Mouse (Mus musculus) limb, embryonic 15.5 days (tissue): ENCODE data around the gene Ddx24. TPM values are rescaled to one million over a fixed set of nuclear protein-coding genes. Genes with fewer than 3 reads are reported as not detected.

Source experiments
- ATAC-seq: fragments of 200-750 bp; cut with Nextera tagmentation; 2 replicates; pipeline ENCODE4 v1.8.0; 2017; ENCODE audit warnings: low read depth, moderate TSS enrichment; ENCODE audit not compliant: insufficient number of reproducible peaks, low FRiP score, low TSS enrichment
- H3K27ac ChIP-seq: fragments of 300-500 bp; sonication (generic); 2 replicates; pipeline ENCODE4 v1.5.1; 2015; ENCODE audit warnings: moderate library complexity, mild to moderate bottlenecking, inconsistent platforms
- H3K27me3 ChIP-seq: fragments of 300-500 bp; sonication (generic); 2 replicates; pipeline ENCODE4 v1.6.1; 2015; ENCODE audit warnings: inconsistent platforms
- H3K36me3 ChIP-seq: fragments of 300-500 bp; sonication (generic); 2 replicates; pipeline ENCODE4 v1.6.1; 2015; ENCODE audit warnings: inconsistent platforms
- H3K4me1 ChIP-seq: fragments of 300-500 bp; sonication (generic); 2 replicates; pipeline ENCODE4 v1.6.1; 2015; ENCODE audit warnings: inconsistent platforms
- H3K4me2 ChIP-seq: fragments of 300-500 bp; sonication (generic); 2 replicates; pipeline ENCODE4 v1.6.1; 2015; ENCODE audit warnings: mild to moderate bottlenecking, inconsistent platforms
- H3K4me3 ChIP-seq: fragments of 300-500 bp; sonication (generic); 2 replicates; pipeline ENCODE4 v1.5.1; 2015; ENCODE audit warnings: mild to moderate bottlenecking, inconsistent platforms
- H3K9ac ChIP-seq: fragments of 300-500 bp; sonication (generic); 2 replicates; pipeline ENCODE4 v1.6.1; 2015; ENCODE audit warnings: inconsistent platforms
- H3K9me3 ChIP-seq: fragments of 300-500 bp; sonication (generic); 2 replicates; pipeline ENCODE4 v1.6.1; 2016; ENCODE audit warnings: inconsistent platforms
- WGBS: fragments of 180-500 bp; shearing (Covaris S2); methylation state at CpG from one replicate; pipeline ENCODE4 v1.1.7; 2015; 5-methylcytosine and 5-hydroxymethylcytosine counted together
- polyA plus RNA-seq: library from polyadenylated mRNA; unstranded; fragments of >200 nt; fragmentation: Nextera tagmentation; extraction: Ambion mirVana; gene quantifications from 2 replicates; pipeline ENCODE4 v1.2.1, GENCODE M21; 2015

Gene Ddx24
- polyA plus RNA-seq, 1 experiment from 2014 or later = 94.7 TPM

- peak within 1 kb of the TSS; percentile 59 for H3K27ac ChIP-seq
- peak within 1 kb of the TSS; percentile 85 for H3K4me3 ChIP-seq
- no peaks in the 10 kb centered on the region for H3K27me3 ChIP-seq
- WGBS = under 1% methylated on average over 58 of the region's 58 CpGs
- no peaks in the 10 kb centered on the region for H3K9me3 ChIP-seq
- H3K9ac ChIP-seq = peak within 1 kb of the TSS; percentile 89
- H3K36me3 ChIP-seq = no peaks in the 10 kb centered on the region
- peak within 1 kb of the TSS; percentile 77 for H3K4me2 ChIP-seq
- ATAC-seq = peak; percentile 97
- H3K4me1 ChIP-seq = peaks cover 14% of the 10 kb centered on the region
These were observed 36.9 kb downstream of the Ddx24 start, which contains the start of gene Otub2 for GRCm38 (mm10) chr12:103388505-103389347. Gene Otub2 (plus strand): TSS chr12:103388682.

- H3K9me3 ChIP-seq = no peaks in the 10 kb centered on the region
- no peaks in the 10 kb centered on the region for H3K36me3 ChIP-seq
- no peaks in the 10 kb centered on the region for H3K27me3 ChIP-seq
- H3K9ac ChIP-seq = no peak overlapping the region
- no peak overlapping the region for H3K4me3 ChIP-seq
- H3K4me1 ChIP-seq = no peaks in the 10 kb centered on the region
- WGBS = 76% methylated on average over 4 of the region's 4 CpGs
- no peak overlapping the region for H3K27ac ChIP-seq
- no peak overlapping the region for H3K4me2 ChIP-seq
- no peak for ATAC-seq
These were observed 45.4 kb downstream of the Ddx24 start for GRCm38 (mm10) chr12:103380226-103380625.

GRCm38 (mm10) chr12:103376774-103377173, 48.9 kb downstream of the Ddx24 start:
- no peaks in the 10 kb centered on the region for H3K4me1 ChIP-seq
- no peaks in the 10 kb centered on the region for H3K9me3 ChIP-seq
- H3K9ac ChIP-seq = no peak overlapping the region
- no peak overlapping the region for H3K27ac ChIP-seq
- H3K27me3 ChIP-seq = no peaks in the 10 kb centered on the region
- no peak overlapping the region for H3K4me3 ChIP-seq
- H3K36me3 ChIP-seq = no peaks in the 10 kb centered on the region
- WGBS = 52% methylated on average over 4 of the region's 4 CpGs
- ATAC-seq = 0 out of 2 replicates have a peak, but pooled peaks have one; percentile 15
- H3K4me2 ChIP-seq = no peak overlapping the region

- 60% methylated on average over 5 of the region's 5 CpGs for WGBS
- Histone ChIP-seq H3K4me1 (no peaks in the 10 kb centered on the region), H3K36me3 (no peaks in the 10 kb centered on the region), H3K27me3 (no peaks in the 10 kb centered on the region), H3K4me2 (no peak overlapping the region), H3K9ac (no peak overlapping the region), H3K9me3 (no peaks in the 10 kb centered on the region), H3K27ac (no peak overlapping the region), H3K4me3 (no peak overlapping the region)
- ATAC-seq = no peak
These were observed 49.5 kb downstream of the Ddx24 start for GRCm38 (mm10) chr12:103376124-103376523.

GRCm38 (mm10) chr12:103373530-103374236, 51.9 kb downstream of the Ddx24 start:
- no peaks in the 10 kb centered on the region for H3K36me3 ChIP-seq
- WGBS = 76% methylated on average over 8 of the region's 8 CpGs
- no peak overlapping the region for H3K9ac ChIP-seq
- H3K4me2 ChIP-seq = no peak overlapping the region
- no peaks in the 10 kb centered on the region for H3K4me1 ChIP-seq
- no peak for ATAC-seq
- no peak overlapping the region for H3K4me3 ChIP-seq
- no peaks in the 10 kb centered on the region for H3K9me3 ChIP-seq
- no peaks in the 10 kb centered on the region for H3K27me3 ChIP-seq
- no peak overlapping the region for H3K27ac ChIP-seq

GRCm38 (mm10) chr12:103371711-103372110, 53.9 kb downstream of the Ddx24 start:
- Histone ChIP-seq H3K36me3 (no peaks in the 10 kb centered on the region), H3K9ac (no peak overlapping the region), H3K4me3 (no peak overlapping the region), H3K27ac (no peak overlapping the region), H3K9me3 (no peaks in the 10 kb centered on the region), H3K4me1 (no peaks in the 10 kb centered on the region), H3K4me2 (no peak overlapping the region), H3K27me3 (no peaks in the 10 kb centered on the region)
- ATAC-seq = no peak
- WGBS = 31% methylated on average over 6 of the region's 6 CpGs

- Histone ChIP-seq H3K4me2 (no peak overlapping the region), H3K36me3 (no peaks in the 10 kb centered on the region), H3K4me1 (no peaks in the 10 kb centered on the region), H3K9me3 (no peaks in the 10 kb centered on the region), H3K27ac (no peak overlapping the region), H3K9ac (no peak overlapping the region), H3K4me3 (no peak overlapping the region), H3K27me3 (no peaks in the 10 kb centered on the region)
- no peak for ATAC-seq
- 69% methylated on average over 4 of the region's 4 CpGs for WGBS
These were observed 54.8 kb downstream of the Ddx24 start for GRCm38 (mm10) chr12:103370861-103371260.

- no peaks in the 10 kb centered on the region for H3K27me3 ChIP-seq
- ATAC-seq = no peak
- H3K27ac ChIP-seq = no peak overlapping the region
- no peak overlapping the region for H3K9ac ChIP-seq
- no peaks in the 10 kb centered on the region for H3K9me3 ChIP-seq
- no peaks in the 10 kb centered on the region for H3K4me1 ChIP-seq
- no peak overlapping the region for H3K4me2 ChIP-seq
- no peak overlapping the region for H3K4me3 ChIP-seq
- H3K36me3 ChIP-seq = no peaks in the 10 kb centered on the region
- WGBS = 40% methylated on average over 2 of the region's 2 CpGs
These were observed 56.9 kb downstream of the Ddx24 start for GRCm38 (mm10) chr12:103368777-103369176.

GRCm38 (mm10) chr12:103368326-103368669, 57.3 kb downstream of the Ddx24 start:
- Histone ChIP-seq H3K9me3 (no peaks in the 10 kb centered on the region), H3K27ac (no peak overlapping the region), H3K4me2 (peak overlapping the region; percentile 31), H3K27me3 (no peaks in the 10 kb centered on the region), H3K4me3 (no peak overlapping the region), H3K4me1 (no peaks in the 10 kb centered on the region), H3K36me3 (no peaks in the 10 kb centered on the region), H3K9ac (no peak overlapping the region)
- no peak for ATAC-seq
- 74% methylated on average over 7 of the region's 7 CpGs for WGBS

GRCm38 (mm10) chr12:103367620-103368325, 57.9 kb downstream of the Ddx24 start:
- WGBS = 14% methylated on average over 18 of the region's 18 CpGs
- Histone ChIP-seq H3K27me3 (no peaks in the 10 kb centered on the region), H3K4me3 (no peak overlapping the region), H3K9me3 (no peaks in the 10 kb centered on the region), H3K36me3 (no peaks in the 10 kb centered on the region), H3K4me1 (no peaks in the 10 kb centered on the region), H3K9ac (no peak overlapping the region), H3K4me2 (peak overlapping the region; percentile 31), H3K27ac (no peak overlapping the region)
- ATAC-seq = no peak

GRCm38 (mm10) chr12:103367171-103367570, 58.5 kb downstream of the Ddx24 start:
- Histone ChIP-seq H3K4me2 (no peak overlapping the region), H3K9ac (no peak overlapping the region), H3K9me3 (no peaks in the 10 kb centered on the region), H3K4me1 (no peaks in the 10 kb centered on the region), H3K36me3 (no peaks in the 10 kb centered on the region), H3K27ac (no peak overlapping the region), H3K27me3 (no peaks in the 10 kb centered on the region), H3K4me3 (no peak overlapping the region)
- WGBS = 72% methylated on average over 2 of the region's 2 CpGs
- no peak for ATAC-seq

GRCm38 (mm10) chr12:103362336-103362735, 63.3 kb downstream of the Ddx24 start:
- ATAC-seq = no peak
- no peaks in the 10 kb centered on the region for H3K27me3 ChIP-seq
- 74% methylated on average over 3 of the region's 3 CpGs for WGBS
- no peak overlapping the region for H3K9ac ChIP-seq
- no peaks in the 10 kb centered on the region for H3K9me3 ChIP-seq
- no peaks in the 10 kb centered on the region for H3K4me1 ChIP-seq
- no peak overlapping the region for H3K4me2 ChIP-seq
- no peak overlapping the region for H3K4me3 ChIP-seq
- H3K36me3 ChIP-seq = no peaks in the 10 kb centered on the region
- H3K27ac ChIP-seq = no peak overlapping the region
